Mouse (Mus musculus) hindbrain, embryonic 10.5 days (tissue): ENCODE data around the gene Dleu7. TPM values are rescaled to one million over a fixed set of nuclear protein-coding genes. Genes with fewer than 3 reads are reported as not detected.

Experiments used
- DNase-seq: peaks from one replicate; pipeline ENCODE4 v3.0.0-alpha.2; 2017; ENCODE audit warnings: low spot score
- H3K27ac ChIP-seq: fragments of 300-500 bp; sonication (generic); 2 replicates; pipeline ENCODE4 v1.5.1; 2016; ENCODE audit warnings: mild to moderate bottlenecking, moderate library complexity
- H3K27me3 ChIP-seq: fragments of 300-500 bp; sonication (generic); 2 replicates; pipeline ENCODE4 v1.6.1; 2016; ENCODE audit warnings: mild to moderate bottlenecking; ENCODE audit not compliant: poor library complexity, insufficient read depth, severe bottlenecking
- H3K36me3 ChIP-seq: fragments of 300-500 bp; sonication (generic); 2 replicates; pipeline ENCODE4 v1.6.1; 2016; ENCODE audit warnings: mild to moderate bottlenecking, moderate library complexity
- H3K4me1 ChIP-seq: fragments of 300-500 bp; sonication (generic); replicated peaks from 2 replicates; pipeline ENCODE4 v1.6.1; 2016; ENCODE audit warnings: mild to moderate bottlenecking
- H3K4me3 ChIP-seq: fragments of 300-500 bp; sonication (generic); 2 replicates; pipeline ENCODE4 v1.5.1; 2016; ENCODE audit warnings: mild to moderate bottlenecking, moderate library complexity
- H3K9me3 ChIP-seq: fragments of 300-500 bp; sonication (generic); 2 replicates; pipeline ENCODE4 v1.6.1; 2016; ENCODE audit warnings: mild to moderate bottlenecking, moderate library complexity
- WGBS: fragments of 180-500 bp; shearing (Covaris S2); methylation state at CpG from one replicate; pipeline ENCODE4 v1.1.7; 2016; 5-methylcytosine and 5-hydroxymethylcytosine counted together
- polyA plus RNA-seq: library from polyadenylated mRNA; unstranded; fragments of >200 nt; fragmentation: Nextera tagmentation; extraction: Ambion mirVana; gene quantifications from 2 replicates; pipeline ENCODE4 v1.2.1, GENCODE M21; 2016

Dleu7 gene
- polyA plus RNA-seq, 1 experiment from 2014 or later, result 1.9 TPM

- 60% methylated on average over 11 of the region's 11 CpGs for WGBS
These were observed 66.2 kb downstream of the Dleu7 start for GRCm38 (mm10) chr14:62226576-62227047.

More at GRCm38 (mm10) chr14:62226576-62227047, 66.2 kb downstream of the Dleu7 start:
- Histone ChIP-seq H3K27ac (no peak overlapping the region), H3K27me3 (no peaks in the 10 kb centered on the region), H3K4me1 (peaks cover 18% of the 10 kb centered on the region), H3K9me3 (no peaks in the 10 kb centered on the region), H3K4me3 (no peak overlapping the region), H3K36me3 (no peaks in the 10 kb centered on the region)
- DNase-seq, result peak; percentile 18

Other genes starting within 250 kb of the Dleu7 start
- gene Rnaseh2b, start 458 bp downstream of the Dleu7 start, polyA plus RNA-seq, result 60.7 TPM in 2 replicates
- 0.09 TPM in 1 of 2 replicates, not detected in the other for gene Gucy1b2, start 163.2 kb upstream of the Dleu7 start, polyA plus RNA-seq